Mouse (Mus musculus) forebrain, embryonic 15.5 days (tissue): ENCODE results near the gene Cox17. TPM values are rescaled to one million over a fixed set of nuclear protein-coding genes. Genes with fewer than 3 reads are reported as not detected.
A peak's percentile ranks its signal among the peaks of the same experiment; 100 is the strongest.

Experiments
- ATAC-seq: fragments of 200-750 bp; cut with Nextera tagmentation; replicated peaks from 2 replicates; pipeline ENCODE4 v1.8.0; 2017; ENCODE audit warnings: mild to moderate bottlenecking, moderate TSS enrichment, moderate library complexity
- H3K27ac ChIP-seq: fragments of 300-500 bp; sonication (generic); replicated peaks from 2 replicates; pipeline ENCODE4 v1.5.1; 2015; ENCODE audit warnings: mild to moderate bottlenecking, inconsistent platforms
- H3K27me3 ChIP-seq: fragments of 300-500 bp; sonication (generic); 2 replicates; pipeline ENCODE4 v1.6.1; 2015; ENCODE audit warnings: inconsistent platforms
- H3K36me3 ChIP-seq: fragments of 300-500 bp; sonication (generic); 2 replicates; pipeline ENCODE4 v1.6.1; 2015; ENCODE audit warnings: mild to moderate bottlenecking, inconsistent platforms
- H3K4me1 ChIP-seq: fragments of 300-500 bp; sonication (generic); 2 replicates; pipeline ENCODE4 v1.6.1; 2015; ENCODE audit warnings: inconsistent platforms
- H3K4me2 ChIP-seq: fragments of 300-500 bp; sonication (generic); replicated peaks from 2 replicates; pipeline ENCODE4 v1.6.1; 2015; ENCODE audit warnings: mild to moderate bottlenecking, inconsistent platforms
- H3K4me3 ChIP-seq: fragments of 300-500 bp; sonication (generic); 2 replicates; pipeline ENCODE4 v1.5.1; 2015; ENCODE audit warnings: mild to moderate bottlenecking, inconsistent platforms
- H3K9ac ChIP-seq: fragments of 300-500 bp; sonication (generic); replicated peaks from 2 replicates; pipeline ENCODE4 v1.6.1; 2015; ENCODE audit warnings: mild to moderate bottlenecking, inconsistent platforms
- H3K9me3 ChIP-seq: fragments of 300-500 bp; sonication (generic); 2 replicates; pipeline ENCODE4 v1.6.1; 2016; ENCODE audit warnings: inconsistent platforms
- WGBS: fragments of 180-500 bp; shearing (Covaris S2); methylation state at CpG from one replicate; pipeline ENCODE4 v1.1.7; 2015; ENCODE audit warnings: mixed read lengths; 5-methylcytosine and 5-hydroxymethylcytosine counted together
- polyA plus RNA-seq: library from polyadenylated mRNA; unstranded; fragments of >200 nt; fragmentation: Nextera tagmentation; extraction: Ambion mirVana; gene quantifications from 2 replicates; pipeline ENCODE4 v1.2.1, GENCODE M21; 2015

Cox17 gene
- polyA plus RNA-seq, result 102 and 113 TPM in 2 replicates

DNA sequence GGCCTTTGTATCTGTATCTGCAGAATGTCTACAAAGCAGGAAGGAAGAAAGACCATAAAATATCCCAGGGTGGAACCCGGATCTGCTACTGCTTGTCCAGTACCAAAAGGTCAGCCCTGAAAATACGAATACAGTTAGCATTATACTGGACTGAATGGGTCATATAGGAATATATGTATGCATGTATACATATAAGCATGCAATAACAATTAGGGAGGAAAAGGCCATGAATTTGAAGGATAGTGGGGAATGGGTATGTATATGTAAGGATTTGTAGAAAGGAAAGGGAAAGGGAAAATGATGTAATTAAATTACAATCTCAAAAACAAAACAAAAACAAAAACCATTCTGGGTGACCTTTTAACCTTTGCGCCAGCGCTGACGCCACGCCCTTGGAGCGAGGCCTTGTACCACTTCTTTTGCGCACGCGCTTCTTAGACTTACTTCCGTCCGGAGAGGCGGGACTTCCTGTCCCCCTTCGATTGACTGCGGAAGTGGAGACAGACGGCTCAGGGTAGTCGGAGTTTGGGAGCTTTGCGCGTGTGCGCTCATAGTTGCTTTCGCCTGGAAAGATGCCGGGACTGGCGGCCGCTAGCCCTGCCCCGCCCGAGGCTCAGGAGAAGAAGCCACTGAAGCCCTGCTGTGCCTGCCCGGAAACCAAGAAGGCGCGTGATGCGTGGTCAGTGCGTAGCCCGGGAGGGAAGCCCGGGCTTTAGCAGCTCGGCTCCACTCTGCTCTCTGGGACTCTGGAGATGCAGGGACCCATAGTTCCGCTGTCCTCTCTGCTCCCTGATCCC is at the start of gene Cox17, which contains the start of gene Gm21987:
Gene Cox17, plus strand, starts transcription at position 463 of the 797 bp plus-strand sequence.
Gene Gm21987, plus strand, starts transcription at position 512 of the 797 bp plus-strand sequence.
- H3K4me2 ChIP-seq, result peak within 1 kb of the TSS; percentile 68
- no peaks in the 10 kb centered on the region for H3K27me3 ChIP-seq
- peaks cover 21% of the 10 kb centered on the region for H3K36me3 ChIP-seq
- peak within 1 kb of the TSS; percentile 91 for H3K27ac ChIP-seq
- peak within 1 kb of the TSS; percentile 99 for H3K4me3 ChIP-seq
- peaks cover 20% of the 10 kb centered on the region for H3K4me1 ChIP-seq
- 3% methylated on average over 35 of the region's 35 CpGs for WGBS
- peak; percentile 97 for ATAC-seq
- peak within 1 kb of the TSS; percentile 85 for H3K9ac ChIP-seq
- no peaks in the 10 kb centered on the region for H3K9me3 ChIP-seq

DNA sequence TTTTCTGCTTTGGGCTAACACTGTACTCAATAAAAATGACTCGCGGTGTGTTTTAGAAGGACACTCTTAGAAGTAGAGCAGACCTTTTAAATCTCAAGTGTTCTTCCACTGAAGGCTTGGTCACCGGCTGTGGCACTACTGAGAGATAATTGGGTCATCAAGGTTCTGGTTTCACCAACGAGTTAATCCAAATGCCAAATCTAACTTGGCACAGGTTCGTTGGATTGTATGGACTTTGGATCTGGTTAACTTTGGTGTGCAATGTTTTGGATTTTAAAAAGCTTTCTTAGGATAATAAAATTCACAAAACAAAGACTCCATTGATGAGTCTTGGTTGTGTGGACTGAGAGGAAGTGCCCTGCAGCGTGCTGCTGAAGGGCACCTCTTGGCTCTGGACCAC is 48.4 kb upstream of the Cox17 start:
- H3K4me3 ChIP-seq, result no peak overlapping the region
- no peak overlapping the region for H3K9ac ChIP-seq
- H3K27ac ChIP-seq, result no peak overlapping the region
- no peak overlapping the region for H3K4me2 ChIP-seq
- no peaks in the 10 kb centered on the region for H3K9me3 ChIP-seq
- ATAC-seq, result no peak
- no peaks in the 10 kb centered on the region for H3K4me1 ChIP-seq
- H3K27me3 ChIP-seq, result no peaks in the 10 kb centered on the region
- 77% methylated on average over 6 of the region's 6 CpGs for WGBS
- no peaks in the 10 kb centered on the region for H3K36me3 ChIP-seq

DNA sequence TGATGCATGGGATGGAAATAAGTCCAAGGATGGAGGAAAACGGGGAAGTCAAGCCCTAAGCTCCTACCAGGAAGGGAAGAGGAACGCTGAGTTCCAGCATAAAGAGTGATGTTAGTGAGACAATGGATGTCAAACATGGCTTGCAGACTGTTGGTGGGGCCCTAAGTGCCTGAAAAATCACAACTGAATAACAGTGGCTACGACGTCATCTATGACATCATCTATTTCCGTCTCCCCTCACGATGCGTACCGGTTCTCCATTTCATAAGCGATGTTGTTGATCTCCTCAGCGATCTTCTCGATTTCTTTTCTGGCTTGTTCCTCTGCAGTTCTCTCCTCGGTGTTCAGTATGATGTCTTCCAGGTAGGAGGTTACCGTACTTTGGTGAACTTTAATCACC is 44.4 kb upstream of the Cox17 start:
- Histone ChIP-seq H3K4me3 (no peak overlapping the region), H3K27me3 (no peaks in the 10 kb centered on the region), H3K4me2 (no peak overlapping the region), H3K9ac (no peak overlapping the region), H3K27ac (no peak overlapping the region), H3K9me3 (no peaks in the 10 kb centered on the region), H3K36me3 (no peaks in the 10 kb centered on the region), H3K4me1 (no peaks in the 10 kb centered on the region)
- ATAC-seq, result no peak
- 88% methylated on average over 13 of the region's 13 CpGs for WGBS

DNA sequence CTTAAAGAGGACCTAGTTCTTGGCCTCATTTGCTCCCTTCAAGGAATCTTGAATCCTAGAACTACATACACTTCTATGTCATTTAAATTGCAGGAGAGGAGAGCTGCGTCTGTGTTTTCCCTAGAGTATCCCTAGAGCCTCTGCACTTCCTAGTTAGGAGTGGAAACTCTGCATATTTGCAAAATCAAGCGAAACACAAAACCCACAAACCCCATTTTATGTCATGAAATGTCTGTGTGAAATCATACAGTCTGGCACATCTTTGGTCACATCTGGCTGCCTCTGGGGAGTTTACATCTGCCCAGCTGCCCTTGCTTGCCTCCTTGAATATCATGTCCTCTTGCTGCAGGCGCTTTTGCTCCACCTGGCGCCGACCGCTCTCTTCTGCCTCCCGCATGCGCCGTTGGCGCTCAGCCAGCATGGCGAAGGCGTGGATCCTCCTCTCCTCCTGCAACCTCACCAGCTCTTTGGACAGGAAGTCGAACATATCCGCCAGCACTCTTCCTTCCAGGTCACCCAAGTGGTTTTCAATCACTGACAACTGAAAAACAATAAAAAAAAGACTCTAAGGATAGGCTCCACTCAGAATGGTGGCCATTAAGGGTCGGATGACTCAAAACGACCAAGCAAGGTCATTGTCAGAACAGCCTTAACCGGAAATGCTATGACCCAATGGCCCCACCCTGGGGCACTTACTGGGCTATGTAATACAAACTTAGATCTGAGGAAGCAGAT is 42.2 kb upstream of the Cox17 start:
- Histone ChIP-seq H3K36me3 (no peaks in the 10 kb centered on the region), H3K4me2 (no peak overlapping the region), H3K9me3 (no peaks in the 10 kb centered on the region), H3K27me3 (no peaks in the 10 kb centered on the region), H3K4me3 (no peak overlapping the region), H3K27ac (no peak overlapping the region), H3K9ac (no peak overlapping the region), H3K4me1 (no peaks in the 10 kb centered on the region)
- ATAC-seq, result no peak
- 83% methylated on average over 17 of the region's 17 CpGs for WGBS

DNA sequence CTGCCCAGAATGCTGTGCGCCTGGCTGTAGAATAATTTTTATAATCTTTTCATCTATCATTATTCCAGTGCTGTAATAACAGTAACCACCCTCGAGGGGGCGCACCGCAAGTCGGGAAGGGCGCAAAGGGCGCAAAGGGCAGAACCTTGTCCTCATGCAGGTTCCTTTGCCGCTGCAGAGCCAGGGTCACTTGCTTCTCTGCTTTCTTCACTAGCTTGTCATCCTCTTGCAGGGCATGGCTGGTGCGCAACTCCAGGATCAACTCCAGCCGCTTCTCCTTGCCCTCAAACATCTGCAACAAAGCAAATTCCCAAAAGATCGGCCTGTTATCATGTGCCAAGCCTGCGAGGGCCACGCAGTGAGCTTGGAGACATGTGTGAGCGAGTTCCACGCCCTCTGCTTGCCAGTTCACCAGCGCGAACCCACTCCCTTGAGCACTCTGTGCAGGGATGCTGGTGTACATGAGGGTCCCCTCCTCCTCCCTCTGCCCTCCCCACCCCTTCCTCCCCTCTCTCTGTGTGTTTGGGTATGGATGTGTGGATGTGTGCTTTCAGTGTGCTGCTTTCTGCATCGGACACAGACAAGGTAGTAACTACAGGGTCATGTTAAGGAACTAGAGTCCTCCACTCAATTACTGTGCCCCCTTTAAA is 40.1 kb upstream of the Cox17 start:
- H3K27ac ChIP-seq, result no peak overlapping the region
- no peaks in the 10 kb centered on the region for H3K4me1 ChIP-seq
- 0 out of 2 replicates have a peak, but pooled peaks have one; percentile 29 for ATAC-seq
- no peaks in the 10 kb centered on the region for H3K36me3 ChIP-seq
- no peaks in the 10 kb centered on the region for H3K9me3 ChIP-seq
- no peak overlapping the region for H3K9ac ChIP-seq
- no peak overlapping the region for H3K4me3 ChIP-seq
- WGBS, result 41% methylated on average over 18 of the region's 18 CpGs
- no peak overlapping the region for H3K4me2 ChIP-seq
- H3K27me3 ChIP-seq, result no peaks in the 10 kb centered on the region

DNA sequence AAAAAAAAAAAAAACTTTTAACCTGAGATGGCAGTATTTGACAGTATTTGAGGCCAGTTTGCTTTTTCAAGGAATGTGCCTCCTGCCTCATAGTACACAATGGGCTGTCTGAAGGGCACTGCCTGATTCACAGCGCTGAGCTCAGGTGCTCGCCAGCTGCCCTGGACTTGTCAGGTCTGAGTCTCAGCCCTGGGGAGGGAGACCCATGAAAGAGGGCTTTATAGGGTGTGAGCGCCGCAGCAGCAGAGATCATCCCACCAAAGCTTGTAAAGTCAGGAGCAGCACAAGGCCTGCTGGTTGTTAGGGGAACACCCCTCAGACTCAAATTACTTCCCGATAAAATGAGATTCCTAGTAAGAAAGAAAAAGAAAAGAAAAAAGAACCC is 39.6 kb upstream of the Cox17 start:
- ATAC-seq, result no peak
- no peak overlapping the region for H3K4me2 ChIP-seq
- no peaks in the 10 kb centered on the region for H3K9me3 ChIP-seq
- no peak overlapping the region for H3K9ac ChIP-seq
- H3K4me3 ChIP-seq, result no peak overlapping the region
- WGBS, result 35% methylated on average over 5 of the region's 5 CpGs
- H3K36me3 ChIP-seq, result no peaks in the 10 kb centered on the region
- no peaks in the 10 kb centered on the region for H3K27me3 ChIP-seq
- no peak overlapping the region for H3K27ac ChIP-seq
- no peaks in the 10 kb centered on the region for H3K4me1 ChIP-seq

DNA sequence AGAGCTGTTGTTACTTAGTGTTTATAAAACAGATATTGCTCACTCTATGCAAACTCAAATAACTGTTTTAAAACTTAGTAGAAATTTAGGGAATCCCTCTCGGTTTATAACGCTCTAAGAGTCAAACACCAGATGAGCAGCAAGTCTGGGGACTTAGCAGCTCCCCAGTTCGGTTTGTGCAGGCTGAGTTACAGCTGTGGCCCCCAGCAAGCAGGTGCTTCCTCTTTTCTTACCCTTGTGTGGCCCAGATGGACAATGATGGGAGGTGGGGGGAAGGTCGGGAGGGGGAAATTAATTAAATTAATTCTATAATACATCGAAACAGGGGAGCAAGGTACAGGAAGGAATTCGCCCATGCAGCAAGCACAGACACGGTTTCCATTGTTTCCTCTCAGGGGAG is 39.1 kb upstream of the Cox17 start:
- no peaks in the 10 kb centered on the region for H3K27me3 ChIP-seq
- 46% methylated on average over 7 of the region's 7 CpGs for WGBS
- no peak overlapping the region for H3K27ac ChIP-seq
- ATAC-seq, result 0 out of 2 replicates have a peak, but pooled peaks have one; percentile 8
- no peaks in the 10 kb centered on the region for H3K9me3 ChIP-seq
- no peak overlapping the region for H3K4me3 ChIP-seq
- no peak overlapping the region for H3K9ac ChIP-seq
- H3K4me1 ChIP-seq, result no peaks in the 10 kb centered on the region
- H3K36me3 ChIP-seq, result no peaks in the 10 kb centered on the region
- H3K4me2 ChIP-seq, result no peak overlapping the region

DNA sequence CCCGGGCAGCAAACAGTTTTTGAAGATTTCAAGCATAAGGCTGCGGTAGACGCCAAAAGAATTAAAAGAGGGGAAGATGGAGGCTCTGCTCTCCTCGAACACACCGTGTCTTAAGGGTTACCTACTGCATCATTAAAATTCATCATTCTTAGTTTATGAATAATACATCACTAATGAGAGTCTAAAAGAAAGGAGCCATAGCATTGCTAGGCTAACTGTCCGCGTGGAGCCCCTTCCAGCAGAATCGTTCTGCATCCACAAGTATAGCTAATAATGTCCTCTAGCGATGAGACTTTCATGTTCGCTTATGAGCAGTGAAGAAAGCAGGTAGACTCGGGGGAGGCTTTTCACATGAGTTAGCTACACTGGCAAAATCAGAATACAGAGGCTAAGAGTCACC is 38.6 kb upstream of the Cox17 start:
- 68% methylated on average over 11 of the region's 11 CpGs for WGBS

DNA sequence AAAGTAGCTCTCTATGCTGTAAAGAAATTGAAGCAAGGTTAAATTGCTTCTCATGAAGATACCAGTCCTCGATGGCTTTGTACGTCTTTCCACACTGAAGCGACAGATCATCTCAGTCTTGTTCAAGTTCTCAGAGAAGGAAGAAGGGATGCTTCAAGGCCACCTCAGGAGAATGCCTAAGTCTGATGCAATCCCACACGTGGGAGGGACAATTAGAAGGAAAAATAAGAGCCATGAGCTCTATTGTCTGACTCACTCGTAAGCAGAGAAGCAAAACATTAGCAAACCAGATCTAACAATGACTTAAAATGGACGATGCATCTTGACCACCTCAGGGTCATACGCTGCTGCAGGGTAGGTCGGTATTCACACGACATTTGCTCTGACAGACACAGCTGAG is 28.3 kb upstream of the Cox17 start:
- Histone ChIP-seq H3K27ac (no peak overlapping the region), H3K4me1 (no peaks in the 10 kb centered on the region), H3K9ac (no peak overlapping the region), H3K27me3 (no peaks in the 10 kb centered on the region), H3K4me3 (no peak overlapping the region), H3K36me3 (no peaks in the 10 kb centered on the region), H3K9me3 (no peaks in the 10 kb centered on the region), H3K4me2 (no peak overlapping the region)
- ATAC-seq, result no peak
- WGBS, result 73% methylated on average over 9 of the region's 9 CpGs

More for the DNA sequence above, 38.6 kb upstream of the Cox17 start:
- Histone ChIP-seq H3K4me3 (no peak overlapping the region), H3K27ac (no peak overlapping the region), H3K36me3 (no peaks in the 10 kb centered on the region), H3K9ac (no peak overlapping the region), H3K4me2 (no peak overlapping the region), H3K4me1 (no peaks in the 10 kb centered on the region), H3K27me3 (no peaks in the 10 kb centered on the region), H3K9me3 (no peaks in the 10 kb centered on the region)
- ATAC-seq, result 0 out of 2 replicates have a peak, but pooled peaks have one; percentile 11

DNA sequence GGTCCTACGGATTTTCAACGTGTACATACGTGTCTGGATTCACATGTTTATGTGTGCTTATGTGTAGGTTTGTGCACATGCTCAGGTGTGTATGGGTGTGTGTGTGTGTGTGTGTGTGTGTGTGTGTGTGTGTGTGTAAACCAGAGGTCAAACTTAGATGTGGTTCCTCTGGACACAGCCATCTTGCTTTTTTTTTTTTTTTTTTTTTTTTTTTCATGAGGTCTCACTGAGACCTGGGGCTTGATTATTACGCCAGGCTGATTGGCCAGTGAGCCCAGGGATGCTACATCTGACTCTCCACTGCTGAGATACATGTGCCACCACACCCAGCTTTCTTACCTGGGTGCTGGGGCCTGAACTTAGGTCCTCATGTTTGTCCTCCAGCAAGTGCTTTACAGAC is 27.7 kb upstream of the Cox17 start:
- WGBS, result 95% methylated on average over 4 of the region's 4 CpGs
- Histone ChIP-seq H3K4me1 (no peaks in the 10 kb centered on the region), H3K27me3 (no peaks in the 10 kb centered on the region), H3K9me3 (no peaks in the 10 kb centered on the region), H3K4me2 (no peak overlapping the region), H3K27ac (no peak overlapping the region), H3K36me3 (no peaks in the 10 kb centered on the region), H3K4me3 (no peak overlapping the region), H3K9ac (no peak overlapping the region)
- ATAC-seq, result no peak

DNA sequence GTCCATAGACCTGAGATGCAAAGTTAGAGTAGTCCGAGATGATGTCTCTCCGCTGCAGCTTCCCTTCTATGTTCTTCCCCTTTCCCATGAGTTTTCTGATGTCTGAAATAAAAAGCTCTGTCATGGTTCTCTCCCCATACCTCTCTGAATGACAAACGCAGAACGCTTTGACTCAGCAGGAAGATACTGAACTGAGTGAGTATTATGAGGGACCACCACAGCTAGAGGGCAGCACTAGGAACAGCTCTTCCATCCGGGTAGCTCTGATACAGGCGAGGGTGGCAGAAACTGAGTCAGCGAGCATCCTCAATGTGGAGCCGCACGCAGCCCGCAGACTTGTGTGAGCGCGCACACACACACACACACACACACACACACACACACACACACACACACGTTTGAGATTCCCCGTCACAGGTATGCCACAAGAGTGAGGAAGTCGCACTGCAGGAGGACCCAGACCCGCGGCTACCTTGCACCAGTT is 25.3 kb upstream of the Cox17 start:
- H3K4me2 ChIP-seq, result peak overlapping the region; percentile 43
- no peaks in the 10 kb centered on the region for H3K27me3 ChIP-seq
- H3K27ac ChIP-seq, result no peak overlapping the region
- H3K4me1 ChIP-seq, result no peaks in the 10 kb centered on the region
- 0 out of 2 replicates have a peak overlapping the region, but pooled peaks have one; percentile 21 for H3K9ac ChIP-seq
- WGBS, result 29% methylated on average over 17 of the region's 17 CpGs
- peak overlapping the region; percentile 25 for H3K4me3 ChIP-seq
- H3K36me3 ChIP-seq, result no peaks in the 10 kb centered on the region
- ATAC-seq, result peak; percentile 91
- H3K9me3 ChIP-seq, result no peaks in the 10 kb centered on the region

DNA sequence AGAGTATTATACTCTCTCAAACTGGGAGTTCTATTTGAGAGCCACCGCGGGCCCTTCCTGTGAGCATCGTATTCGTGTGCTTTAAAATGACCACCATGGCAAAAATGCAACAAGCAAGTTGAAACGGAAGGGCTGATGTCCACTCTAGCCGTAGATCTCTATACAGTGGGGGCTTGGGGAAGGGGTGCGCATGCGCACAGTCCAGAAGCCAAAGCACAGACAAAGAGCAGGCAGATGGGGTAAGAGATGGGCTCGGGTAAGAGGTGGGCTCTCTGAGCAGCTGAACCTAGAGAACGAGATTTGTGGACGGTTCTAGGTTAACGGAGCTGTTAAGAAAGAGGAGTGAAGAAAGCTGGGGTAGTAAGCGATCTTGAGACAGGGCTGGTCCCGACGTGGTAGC is 22.5 kb upstream of the Cox17 start:
- no peak overlapping the region for H3K27ac ChIP-seq
- no peaks in the 10 kb centered on the region for H3K27me3 ChIP-seq
- no peak overlapping the region for H3K9ac ChIP-seq
- 93% methylated on average over 15 of the region's 15 CpGs for WGBS
- ATAC-seq, result no peak
- no peak overlapping the region for H3K4me3 ChIP-seq
- no peak overlapping the region for H3K4me2 ChIP-seq
- no peaks in the 10 kb centered on the region for H3K36me3 ChIP-seq
- H3K4me1 ChIP-seq, result no peaks in the 10 kb centered on the region
- 0 out of 2 replicates have a peak, but pooled peaks cover 1% of the 10 kb centered on the region for H3K9me3 ChIP-seq
